Mouse (Mus musculus) brain, embryonic 14.5 days (tissue): ENCODE measurements around the gene Celf2.

Experiments used
- CTCF ChIP-seq: fragments of 200-500 bp; IDR thresholded peaks from 2 replicates; pipeline ENCODE4 v1.5.1; 2012; ENCODE audit warnings: inconsistent platforms, mild to moderate bottlenecking, moderate library complexity, borderline replicate concordance; ENCODE audit not compliant: insufficient read depth, insufficient read length; ENCODE audit errors: extremely low read depth
- POLR2A ChIP-seq: fragments of 200-500 bp; IDR thresholded peaks from 2 replicates; pipeline ENCODE4 v1.6.1; 2012; ENCODE audit warnings: mild to moderate bottlenecking, inconsistent platforms, borderline replicate concordance; ENCODE audit not compliant: poor library complexity, insufficient read depth, insufficient read length, severe bottlenecking; ENCODE audit errors: extremely low read depth

DNA sequence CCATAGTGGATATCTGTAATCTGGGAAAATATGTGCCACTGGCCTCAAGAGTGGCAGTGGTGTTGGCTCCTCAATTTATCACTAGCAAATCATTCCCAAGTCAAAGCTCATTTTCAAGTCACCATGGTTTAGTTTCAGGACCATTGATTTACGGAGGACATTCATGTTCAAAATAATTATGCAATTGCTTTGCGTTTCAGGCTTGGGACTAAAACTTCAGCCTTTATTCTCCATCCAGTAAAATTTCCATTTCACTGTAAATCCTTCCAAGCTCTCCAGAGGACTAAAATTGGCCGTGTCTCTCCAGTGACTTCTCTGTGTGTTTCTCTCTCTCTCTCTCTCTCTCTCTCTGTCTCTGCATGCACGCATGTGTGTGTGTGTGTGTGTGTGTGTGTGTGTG, 249.7 kb downstream of the Celf2 start:
- no peak for TF ChIP-seq CTCF
- TF ChIP-seq POLR2A, result no peak
